Mouse (Mus musculus) c-Kit-positive CD71-positive TER-119-positive erythroid progenitor cells, embryonic 14.5 days (primary cell): ENCODE measurements around the gene Insl3.
"Not testable (repeated sequence)": the region's sequence is repeated elsewhere in the genome, so short reads cannot be mapped to it uniquely, and the experiment has no call there.

Source experiments
- DNase-seq: peaks from one replicate; pipeline ENCODE4 v3.0.0-alpha.2; 2013; ENCODE audit warnings: low spot score

Gene Insl3

DNA sequence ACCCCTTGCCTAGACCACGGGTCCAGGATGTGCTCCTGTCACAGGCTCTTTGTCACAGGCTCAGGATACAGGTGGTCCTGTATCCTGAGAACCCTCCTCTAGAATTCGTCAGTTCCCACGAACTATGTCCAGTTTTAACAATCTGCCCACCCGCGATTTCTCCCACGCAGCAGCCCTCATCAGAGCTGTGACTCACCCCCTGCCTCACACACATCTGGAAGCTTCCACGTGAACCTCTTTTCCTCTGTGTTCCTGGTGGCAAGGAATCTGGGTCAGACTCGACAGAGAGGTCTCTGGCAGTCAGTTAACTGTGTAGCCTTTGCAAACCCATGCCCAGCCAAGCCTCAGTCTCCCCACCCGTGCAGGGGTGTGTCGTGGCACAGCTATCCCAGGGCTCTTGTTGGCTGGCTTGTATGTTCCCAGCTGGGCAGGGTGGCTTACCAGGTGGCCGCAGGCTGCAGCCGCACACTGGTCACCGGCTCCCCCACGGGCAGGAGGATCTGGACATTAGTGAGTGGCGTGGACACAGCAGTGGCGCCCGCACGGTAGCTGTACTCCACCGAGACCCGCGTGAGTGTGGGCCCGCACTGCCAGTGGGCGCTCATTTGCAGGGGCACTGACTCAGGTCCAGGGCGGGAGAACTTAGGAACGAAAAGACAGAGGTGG, 20.3 kb downstream of the Insl3 start:
- DNase-seq, result no peak

DNA sequence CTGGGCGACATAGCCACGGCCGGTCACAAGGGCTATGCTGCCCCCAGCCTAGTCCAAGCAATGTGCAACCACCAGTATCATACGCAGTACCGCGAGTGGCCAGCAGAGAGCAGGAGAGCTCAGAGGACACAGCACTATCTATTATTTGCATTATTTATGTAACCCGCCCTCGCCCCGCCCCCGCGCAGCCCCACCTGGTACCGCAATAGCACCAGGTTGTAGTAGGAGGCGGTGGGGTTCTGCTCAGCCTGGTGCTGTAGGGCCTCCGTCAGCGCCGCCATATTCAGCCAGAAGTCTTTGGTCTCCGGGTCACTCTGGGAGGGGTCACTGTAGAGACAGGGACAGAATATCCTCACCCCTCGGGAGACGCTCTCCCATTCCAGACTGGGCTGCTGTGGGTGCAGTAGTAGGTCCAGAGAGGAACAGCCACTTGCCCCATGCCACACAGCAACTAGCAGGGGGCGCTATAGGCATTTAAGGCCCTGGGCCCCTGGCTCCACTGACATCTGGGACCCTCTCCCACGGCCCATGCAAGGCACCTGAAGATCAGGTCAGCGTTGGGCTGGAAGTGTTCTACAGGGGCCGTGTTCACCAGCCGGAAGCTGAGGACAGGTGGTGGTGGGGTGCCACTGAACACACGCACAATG, 20.9 kb downstream of the Insl3 start:
- peak; percentile 72 for DNase-seq

DNA sequence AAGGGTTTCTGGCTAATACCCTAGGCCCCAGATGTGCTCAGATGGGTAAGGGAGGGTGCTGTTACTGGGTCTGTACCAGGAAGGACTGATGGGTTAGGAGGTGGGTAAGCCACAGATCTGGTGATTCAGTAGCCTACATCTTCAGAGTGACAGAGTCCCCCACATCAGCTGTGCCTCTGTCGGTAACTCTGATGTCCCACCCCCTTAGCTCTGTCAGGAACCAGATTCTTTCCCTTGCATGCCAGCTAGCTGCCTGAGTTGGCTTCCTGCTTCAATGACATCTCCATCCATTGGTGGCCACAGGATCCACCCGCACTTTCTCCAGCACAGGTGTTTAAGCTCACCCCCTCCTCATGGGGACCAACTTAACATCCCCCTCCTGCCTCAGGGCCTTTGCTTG, 22.6 kb downstream of the Insl3 start:
- DNase-seq, result no peak

DNA sequence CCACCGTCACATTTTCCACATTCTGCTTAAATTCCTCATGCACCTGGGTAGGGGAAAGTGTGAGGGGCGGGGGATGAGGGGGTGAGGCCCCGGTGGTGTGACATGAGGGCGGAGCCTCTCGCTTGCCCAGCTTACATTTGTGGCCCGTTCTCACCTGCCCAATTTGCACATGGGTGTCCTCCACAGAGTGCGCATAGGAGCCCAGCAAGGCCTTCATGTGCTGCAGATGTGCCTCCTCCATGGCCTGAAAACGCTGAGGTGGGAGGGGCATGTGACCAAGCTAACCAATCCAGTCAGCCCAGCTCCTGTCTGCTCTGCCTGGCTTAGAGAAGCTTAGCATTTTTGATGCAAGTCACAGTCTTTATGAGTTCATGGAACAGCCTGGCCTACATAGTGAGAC, 26.5 kb downstream of the Insl3 start:
- no peak for DNase-seq

DNA sequence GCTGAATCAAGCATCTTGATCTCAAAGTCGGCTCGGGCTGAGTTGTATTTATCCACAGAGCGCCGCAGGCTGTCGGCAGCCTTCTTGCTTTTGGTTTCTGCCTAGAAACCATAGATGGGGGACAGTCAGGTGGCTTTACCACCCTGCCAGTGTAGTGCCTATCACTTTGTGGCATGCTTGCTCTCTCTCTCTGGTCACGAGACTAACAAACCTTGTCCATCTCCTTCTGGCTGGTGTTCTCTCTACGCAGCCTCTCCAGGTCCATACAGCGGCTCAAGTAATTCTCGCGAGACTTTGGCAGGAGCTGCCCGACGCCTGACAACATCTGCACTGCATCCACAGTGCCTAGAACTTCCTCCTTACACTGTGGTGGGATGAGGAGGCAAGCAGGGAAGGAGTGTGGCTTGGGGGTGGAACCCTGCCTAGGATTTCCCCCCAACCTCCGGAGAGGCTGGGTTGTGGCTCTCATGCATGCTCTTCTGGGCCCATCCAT, 27.6 kb downstream of the Insl3 start:
- no peak for DNase-seq

DNA sequence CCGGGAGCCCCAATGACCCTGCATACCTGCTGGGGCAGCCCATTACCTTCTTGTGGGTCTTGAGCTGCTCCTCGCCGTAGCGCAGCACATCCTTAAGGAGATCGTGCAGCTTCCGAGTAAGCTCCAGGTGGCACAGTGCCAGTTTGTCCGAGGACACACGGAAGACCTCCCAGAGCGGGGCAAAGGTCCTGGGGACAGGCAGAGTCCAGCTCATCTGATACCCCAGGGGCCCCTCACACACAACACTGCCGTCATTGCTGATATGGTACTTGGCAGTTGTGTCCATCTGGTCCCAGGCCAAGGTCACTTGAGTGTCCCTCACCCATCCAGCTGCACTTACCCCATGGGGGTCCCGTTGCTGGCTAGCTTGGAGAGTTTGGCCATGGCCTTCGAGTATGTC, 28.1 kb downstream of the Insl3 start:
- DNase-seq, result no peak

DNA sequence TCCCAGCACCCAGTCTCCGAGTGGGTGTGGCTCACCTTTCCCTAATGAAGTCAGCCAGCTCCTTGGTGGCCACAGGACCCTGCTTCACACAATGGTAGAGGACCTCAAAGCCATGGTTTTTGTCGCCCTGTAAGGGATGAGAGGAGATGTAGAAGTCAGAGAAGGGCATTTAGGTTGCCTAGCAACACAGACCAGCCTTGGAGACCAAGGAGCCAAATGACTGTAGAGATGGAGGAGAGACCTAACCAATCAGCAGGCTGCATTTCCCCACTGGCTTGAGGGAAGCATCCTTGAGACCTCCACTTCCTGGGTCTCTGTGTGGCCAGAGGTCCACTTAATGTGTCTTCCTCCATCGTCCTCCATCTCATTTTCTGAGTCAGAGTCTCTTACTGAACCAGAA, 29.2 kb downstream of the Insl3 start:
- DNase-seq, result no peak

DNA sequence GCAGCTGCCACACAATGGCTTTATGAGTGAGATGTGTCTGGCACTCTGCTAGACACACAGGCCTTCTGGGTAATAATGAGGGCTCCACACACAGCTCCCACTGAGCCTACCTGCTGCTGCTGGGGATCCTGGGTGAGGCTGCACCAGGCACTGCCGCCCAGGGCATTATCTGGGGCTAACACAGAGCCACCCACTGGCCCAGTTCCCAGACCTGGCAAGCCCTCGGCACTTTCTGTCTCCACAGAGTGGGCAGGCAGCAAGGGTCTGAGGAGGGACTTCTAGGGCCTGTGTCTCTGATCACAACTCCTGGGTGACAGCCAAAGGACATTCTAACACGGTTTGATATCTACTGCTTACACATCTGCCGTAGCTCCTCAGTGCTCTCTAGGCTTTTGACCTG, 30.2 kb downstream of the Insl3 start:
- no peak for DNase-seq

DNA sequence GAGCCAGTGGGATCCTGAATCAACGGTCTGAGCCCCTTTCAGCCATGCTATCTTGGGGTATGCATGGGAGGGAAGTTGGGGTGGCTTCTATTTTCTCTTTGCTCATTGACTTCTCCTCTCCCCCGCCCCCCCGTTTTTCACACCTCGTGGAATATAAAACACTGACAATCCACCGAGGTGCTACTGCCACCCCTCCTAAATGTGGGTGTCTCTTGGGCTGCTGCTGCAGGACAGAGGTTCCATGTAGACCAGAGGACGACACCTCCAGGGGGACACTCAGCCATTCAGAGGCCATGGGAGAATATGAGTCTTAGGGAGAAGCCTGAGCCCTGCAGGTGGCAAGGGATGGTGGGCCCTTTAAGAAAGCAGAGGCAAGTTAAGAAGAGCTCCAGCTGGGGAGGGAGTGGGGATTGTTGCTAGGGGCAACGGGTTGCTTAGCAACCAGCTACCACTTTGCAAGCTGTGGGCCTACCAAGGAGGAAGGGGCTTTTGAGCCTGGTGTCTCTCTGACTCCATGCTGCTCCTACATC, 31.0 kb downstream of the Insl3 start:
- DNase-seq, result no peak

DNA sequence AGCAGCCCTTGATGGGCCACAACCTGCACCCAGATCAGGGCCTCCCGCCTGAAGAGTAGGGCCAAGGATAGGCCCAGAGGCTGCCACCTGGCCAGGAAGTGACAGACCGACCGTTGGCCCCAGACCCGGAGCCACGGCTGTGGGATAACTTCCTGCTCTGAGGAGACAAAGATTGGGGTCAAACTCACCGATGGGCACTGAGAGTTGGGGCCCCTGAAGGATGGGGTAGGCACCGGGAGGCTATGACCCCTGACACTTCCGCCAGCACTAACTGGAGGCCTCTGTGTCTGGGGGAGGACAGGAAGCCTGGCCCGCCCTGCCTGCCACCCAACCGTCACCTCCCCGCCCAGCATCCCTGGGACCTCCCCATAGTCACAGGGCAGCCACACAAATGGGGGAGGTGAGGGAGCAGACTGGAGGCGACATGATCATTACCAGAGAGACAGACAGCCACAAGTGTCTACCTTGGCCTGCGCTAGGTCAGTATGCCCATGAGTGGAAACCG, 34.1 kb downstream of the Insl3 start:
- DNase-seq, result peak; percentile 71

DNA sequence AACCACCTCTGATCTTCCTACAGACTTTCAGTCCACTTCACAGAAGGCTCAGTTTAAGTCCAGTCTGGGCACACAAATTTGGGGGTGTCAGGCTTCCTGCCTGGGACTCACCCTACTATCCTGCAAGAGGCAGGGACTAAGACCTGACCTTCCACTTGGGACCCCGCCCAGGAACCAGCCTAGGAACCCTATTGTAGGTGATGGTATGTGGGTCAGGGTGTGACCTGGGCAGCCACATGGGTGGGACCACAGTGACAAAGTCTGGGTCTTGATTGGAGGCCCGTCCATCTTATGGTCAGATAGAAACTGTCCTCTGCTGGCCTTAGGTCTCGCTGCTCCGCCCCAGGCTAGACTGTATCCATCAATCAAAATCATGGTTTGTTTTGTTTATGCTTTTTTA, 35.4 kb downstream of the Insl3 start:
- DNase-seq, result no peak

DNA sequence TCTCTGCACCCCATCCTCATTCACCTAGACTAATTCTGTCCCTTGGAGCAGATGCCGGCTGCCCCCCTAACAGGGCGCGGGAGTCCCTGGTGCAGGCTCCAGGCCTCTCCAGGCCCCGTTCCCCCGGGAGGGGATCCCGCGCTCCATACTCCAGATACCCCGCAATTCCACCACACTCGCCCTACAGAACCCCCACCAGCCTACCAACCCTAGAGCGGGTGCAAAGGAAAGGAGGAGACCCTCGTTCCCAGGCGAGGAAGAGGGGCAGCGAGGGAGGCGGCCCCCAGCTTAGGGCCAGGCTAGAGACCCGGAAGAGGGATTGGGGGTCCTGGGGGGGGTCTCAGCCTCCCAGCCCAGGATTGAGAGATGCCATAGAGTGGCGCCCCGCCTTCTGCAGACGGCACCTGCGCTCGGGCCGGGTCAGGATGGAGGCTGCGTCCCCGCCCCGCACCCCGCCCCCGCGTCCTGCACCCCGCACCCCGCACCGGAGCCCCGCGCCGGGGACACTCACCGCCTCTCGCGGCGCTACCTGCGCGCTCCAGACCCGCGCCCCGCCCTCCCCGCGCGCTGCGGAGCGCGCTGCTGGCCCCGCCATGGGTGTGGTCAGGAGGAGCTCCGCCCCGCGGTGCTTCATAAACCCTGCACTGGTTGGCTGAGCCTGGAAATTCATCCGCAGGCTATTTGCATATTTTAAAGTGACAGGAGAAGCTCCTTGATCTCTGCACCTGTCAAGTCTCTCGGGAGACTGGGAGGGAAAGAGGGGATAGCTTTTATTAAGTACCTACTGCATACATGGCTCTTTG, 36.3 kb downstream of the Insl3 start, which contains the start of gene Fcho1:
TSS of gene Fcho1 (minus strand) at position 595 of the 803 bp plus-strand sequence.
- peak; percentile 88 for DNase-seq

DNA sequence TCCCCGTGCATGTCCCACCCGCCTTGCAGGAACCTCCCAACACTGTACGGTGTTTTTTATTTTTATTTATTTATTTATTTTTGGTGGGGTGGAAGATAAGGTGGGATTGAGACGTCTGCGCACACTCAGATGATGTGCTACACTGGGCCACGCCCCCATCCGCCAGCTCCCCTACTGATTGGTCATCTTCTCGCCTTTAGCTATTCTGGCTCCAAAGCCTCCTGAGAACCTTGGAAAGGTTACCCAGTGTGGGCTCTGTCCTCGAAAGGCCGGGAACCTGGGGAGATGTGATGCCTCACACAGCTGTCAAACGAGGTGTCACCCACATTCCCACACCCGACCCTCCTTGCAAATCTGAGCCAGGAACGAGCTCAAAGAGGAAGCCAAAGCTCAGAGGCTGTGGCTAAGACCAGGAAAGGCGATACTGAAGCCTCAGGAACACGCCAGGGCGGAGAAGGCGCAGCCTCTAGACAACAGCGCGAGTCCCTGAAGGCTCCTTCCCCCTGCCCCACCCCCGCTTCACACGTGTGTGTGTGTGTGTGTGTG, 39.3 kb downstream of the Insl3 start:
- no peak for DNase-seq

DNA sequence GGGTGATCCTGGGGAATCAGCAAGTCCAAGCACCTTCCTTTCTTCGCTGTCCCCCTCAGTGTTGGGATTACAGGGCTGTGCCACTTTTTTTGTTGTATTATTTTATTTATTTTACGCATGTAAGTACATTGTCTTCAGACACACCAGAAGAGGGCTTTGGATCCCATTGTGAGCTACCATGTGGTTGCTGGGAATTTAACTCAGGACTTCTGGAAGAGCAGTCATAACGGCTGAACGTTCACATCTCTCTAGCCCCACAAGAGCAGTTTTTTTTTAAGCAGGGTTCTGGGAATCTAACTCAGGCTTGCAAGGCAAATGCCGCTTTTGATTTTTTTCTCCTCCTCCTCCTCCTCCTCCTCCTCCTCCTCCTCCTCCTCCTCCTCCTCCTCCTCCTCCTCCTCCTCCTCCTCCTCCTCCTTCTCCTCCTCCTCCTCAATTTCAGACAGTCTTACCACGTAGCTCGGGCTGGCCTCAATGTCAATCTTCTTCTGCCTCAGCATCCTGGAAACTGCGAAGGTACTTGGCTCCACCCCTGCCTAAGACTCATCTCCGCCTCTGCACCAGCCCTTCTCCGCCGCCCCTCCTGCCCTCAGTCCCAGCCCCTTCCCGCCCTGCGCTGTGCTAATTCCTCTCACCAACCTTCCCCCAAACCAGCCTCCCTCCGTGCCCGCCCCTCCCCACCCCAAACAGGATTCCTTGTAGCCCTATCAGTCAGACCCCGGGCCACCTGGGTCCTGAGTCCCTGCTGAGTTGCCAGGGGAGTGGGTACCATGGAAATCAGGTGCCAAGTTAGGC, 40.0 kb downstream of the Insl3 start:
- no peak for DNase-seq

DNA sequence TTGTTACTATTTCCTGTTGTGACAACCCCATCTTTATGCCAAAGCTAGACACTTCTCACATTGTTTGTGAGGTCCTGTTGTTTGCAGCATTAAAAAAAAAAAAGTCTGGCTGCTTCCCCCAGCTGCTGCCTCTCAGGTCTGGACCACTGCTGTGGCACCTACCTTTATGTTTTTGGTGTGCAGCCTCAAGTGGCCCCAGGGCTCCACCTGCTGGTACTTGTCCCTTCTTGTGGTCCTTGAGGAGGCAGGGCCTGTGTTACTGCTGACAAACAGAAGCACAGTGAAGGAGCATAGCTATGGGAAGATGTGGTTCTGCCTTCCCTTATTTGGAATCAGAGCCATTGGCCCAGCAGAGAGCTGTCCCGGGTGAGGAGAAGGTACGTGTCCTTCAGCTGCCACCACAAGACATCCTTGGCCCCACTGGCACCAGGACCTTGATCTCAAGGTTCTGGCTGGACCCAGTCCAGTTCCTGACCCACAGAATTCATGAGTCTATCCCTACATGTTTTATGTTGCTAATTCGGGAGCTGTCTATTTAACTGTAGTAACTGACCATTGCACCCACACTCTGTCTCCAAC, 42.7 kb downstream of the Insl3 start:
- no peak for DNase-seq

DNA sequence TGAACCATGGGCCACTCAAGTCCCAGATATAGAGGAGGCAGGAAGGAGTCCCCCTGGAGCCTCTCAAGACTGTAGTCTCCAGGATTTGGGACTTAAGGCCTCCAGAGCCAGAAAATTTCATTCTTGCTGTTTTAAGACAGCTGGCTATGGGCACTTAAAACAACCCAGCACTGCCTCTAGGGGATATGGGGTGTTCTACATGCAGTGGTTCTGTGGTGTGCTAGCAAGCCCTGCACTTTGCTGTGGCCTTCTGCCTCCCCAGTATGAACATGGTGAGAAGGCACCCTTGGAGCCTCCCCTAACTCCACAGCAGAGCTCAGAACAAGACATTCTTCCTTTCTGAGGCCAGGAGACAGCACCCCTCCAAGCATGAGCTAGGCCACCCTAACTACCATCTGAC, 49.3 kb downstream of the Insl3 start:
- not testable (repeated sequence) for DNase-seq
